Mouse (Mus musculus): Measurements from ENCODE around the gene Gm14214.

Gm14214 gene

DNA sequence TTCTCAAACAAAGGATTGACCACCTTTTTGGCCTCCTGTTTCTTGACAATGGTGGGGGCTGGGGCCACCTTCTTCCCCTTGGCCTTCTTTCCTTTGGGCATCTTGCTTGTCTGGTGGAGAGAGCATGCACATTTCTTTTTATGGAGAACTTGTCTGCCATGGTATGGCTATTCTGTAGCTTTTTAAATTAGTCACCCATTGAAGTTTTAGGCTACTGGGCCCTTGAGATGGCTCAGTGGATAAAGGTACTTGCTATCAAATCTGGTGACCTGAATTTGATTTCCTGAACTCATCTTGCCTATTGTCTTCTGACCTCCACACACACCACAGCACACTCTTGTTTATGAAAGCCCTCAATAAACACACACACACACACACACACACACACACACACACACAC is at the start of gene Gm14214:
Gene Gm14214 (minus strand): TSS at position 101 of the 400 bp plus-strand sequence.
- CTCF ChIA-PET: no interaction called here

GRCm38 (mm10) chr2:154818599-154818998 is 48.8 kb upstream of the Gm14214 start:
- CTCF ChIA-PET: no interaction called here

- CTCF ChIA-PET: no interaction called here
These were observed 48.0 kb upstream of the Gm14214 start for GRCm38 (mm10) chr2:154817788-154818187.

- CTCF ChIA-PET: no interaction called here
These were observed 47.3 kb upstream of the Gm14214 start for GRCm38 (mm10) chr2:154817089-154817488.

- CTCF ChIA-PET: no interaction called here
These were observed 43.6 kb upstream of the Gm14214 start for GRCm38 (mm10) chr2:154813426-154813825.

DNA sequence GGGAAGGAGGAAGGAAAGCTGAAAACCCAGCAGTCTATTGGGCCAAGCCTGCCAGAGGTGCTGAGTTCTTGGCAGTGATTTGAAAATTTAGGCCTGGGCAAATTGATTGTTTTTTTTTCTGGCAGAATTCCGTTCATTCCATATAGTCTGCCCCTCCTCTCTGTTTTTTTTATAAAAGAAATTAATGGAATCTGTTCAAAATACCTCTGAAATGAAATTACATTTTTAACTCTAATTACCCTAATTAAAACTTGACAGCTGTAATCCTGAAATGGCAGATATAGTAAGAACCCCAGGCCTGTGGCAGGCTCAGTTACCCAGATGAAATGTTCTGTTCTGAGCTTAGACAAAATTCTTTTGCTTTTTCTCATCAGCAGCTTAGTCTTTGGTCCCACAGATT is 41.0 kb upstream of the Gm14214 start:
- CTCF ChIA-PET: no interaction called here

DNA sequence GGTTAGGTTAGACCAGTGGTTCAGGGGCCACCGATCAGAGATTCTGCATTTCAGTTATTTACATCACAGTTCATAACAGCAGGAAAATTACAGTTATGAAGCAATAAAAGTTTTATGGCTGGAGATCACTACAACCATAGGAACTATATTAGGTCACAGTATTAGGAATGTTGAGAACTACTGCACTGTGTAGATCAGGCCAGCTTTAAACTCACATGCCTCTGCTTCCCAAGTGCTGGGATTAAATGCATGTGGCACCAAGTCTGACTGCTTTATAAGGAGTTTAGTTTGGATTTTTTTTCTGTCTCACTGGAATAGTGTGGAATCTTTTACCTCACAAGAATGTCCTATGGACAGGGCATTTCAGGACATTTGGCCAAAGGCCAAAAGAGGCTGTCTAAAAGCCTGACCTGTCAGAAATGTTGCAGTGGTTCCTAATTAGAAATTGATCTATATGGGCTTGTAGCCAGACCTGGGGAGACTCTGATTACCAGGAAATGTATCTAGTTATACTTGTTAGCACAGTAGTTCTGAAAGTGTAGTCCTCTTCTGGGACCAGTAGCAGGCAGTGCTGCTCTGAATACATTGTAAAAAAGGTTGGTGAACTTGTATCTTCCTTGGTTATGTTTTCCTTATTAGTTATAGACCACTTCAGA is 39.4 kb upstream of the Gm14214 start:
- CTCF ChIA-PET: no interaction called here

DNA sequence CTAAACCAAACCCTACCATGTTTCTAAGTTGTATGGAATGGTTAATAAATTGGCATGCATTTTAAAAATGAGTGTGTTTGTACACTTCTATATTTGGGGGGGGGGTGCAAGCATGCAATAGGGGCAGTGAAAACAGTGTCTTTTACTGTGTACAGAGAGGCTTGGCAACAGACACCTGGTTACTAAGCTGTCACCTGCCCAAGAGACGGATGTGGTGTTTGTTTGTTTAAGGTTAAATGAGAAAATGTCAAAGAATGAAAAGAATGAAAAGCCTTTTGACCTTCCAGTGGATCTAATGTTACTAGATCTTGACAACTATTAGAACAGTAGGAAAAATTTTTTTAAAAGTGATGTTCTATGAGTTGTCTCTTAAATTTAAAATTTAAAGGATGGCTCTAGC is 37.9 kb upstream of the Gm14214 start:
- CTCF ChIA-PET: interaction anchor here (0.6 to 1.0 kb wide), 2 partner anchors 13 to 34 kb away, joined by 3 to 4 read pairs; no protein-coding TSS in a partner anchor

GRCm38 (mm10) chr2:154803845-154804244 is 34.0 kb upstream of the Gm14214 start:
- CTCF ChIA-PET: no interaction called here

- CTCF ChIA-PET: no interaction called here
These were observed 33.5 kb upstream of the Gm14214 start for GRCm38 (mm10) chr2:154803372-154803771.

DNA sequence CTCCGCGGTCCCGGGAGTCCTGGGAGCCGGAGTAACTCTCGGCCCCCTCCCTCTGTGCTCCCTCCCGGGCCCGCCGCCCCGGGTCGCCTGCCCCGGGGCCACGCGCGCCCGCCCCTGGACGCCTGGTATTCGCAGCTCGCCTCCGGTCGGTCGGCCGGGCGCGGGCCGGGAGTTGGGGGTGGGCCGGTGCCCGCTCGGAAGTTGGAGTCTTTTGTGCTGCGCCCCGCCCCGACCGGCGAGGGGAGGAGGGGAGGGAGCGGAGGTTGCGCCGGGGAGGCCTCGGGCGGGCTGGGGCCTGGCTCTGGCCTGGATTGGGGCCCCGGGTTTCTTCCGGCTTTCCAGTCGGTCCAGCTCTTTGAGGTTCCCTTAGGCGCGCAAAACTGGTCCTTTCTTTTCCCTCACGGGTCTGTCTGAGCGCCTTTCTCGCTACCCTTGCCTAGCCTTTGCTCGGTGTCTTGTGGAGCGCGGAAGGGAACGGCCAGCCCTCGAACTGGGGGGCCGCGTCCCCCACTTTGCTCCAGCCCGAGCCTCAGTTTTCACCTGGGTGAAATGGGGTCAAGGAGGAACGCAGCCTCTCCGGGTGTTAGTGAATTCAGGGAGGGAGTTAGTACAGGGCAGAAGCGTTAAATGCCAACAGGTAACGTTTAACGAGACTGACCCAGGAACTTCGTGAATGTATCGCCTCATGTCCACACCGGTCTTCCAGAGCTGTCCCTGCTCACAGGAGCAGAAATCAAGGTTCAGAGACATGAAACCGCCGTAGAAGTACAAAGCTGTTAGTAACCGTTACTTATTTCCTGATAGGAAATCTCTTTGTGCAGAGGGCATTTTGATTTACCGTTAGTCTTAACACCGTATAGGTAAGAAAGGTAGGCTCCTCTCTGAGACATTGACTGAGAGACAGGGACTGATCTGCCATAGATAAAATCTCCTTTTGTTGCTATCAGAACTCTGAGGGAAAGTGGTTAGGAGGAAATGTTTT is 22.1 kb upstream of the Gm14214 start:
- CTCF ChIA-PET: no interaction called here

GRCm38 (mm10) chr2:154790656-154791483 is 21.0 kb upstream of the Gm14214 start, which contains the start of the genes Raly and a:
TSS of gene Raly (plus strand) at chr2:154791096.
TSS of gene a (plus strand) at chr2:154791402.
- CTCF ChIA-PET: no interaction called here

DNA sequence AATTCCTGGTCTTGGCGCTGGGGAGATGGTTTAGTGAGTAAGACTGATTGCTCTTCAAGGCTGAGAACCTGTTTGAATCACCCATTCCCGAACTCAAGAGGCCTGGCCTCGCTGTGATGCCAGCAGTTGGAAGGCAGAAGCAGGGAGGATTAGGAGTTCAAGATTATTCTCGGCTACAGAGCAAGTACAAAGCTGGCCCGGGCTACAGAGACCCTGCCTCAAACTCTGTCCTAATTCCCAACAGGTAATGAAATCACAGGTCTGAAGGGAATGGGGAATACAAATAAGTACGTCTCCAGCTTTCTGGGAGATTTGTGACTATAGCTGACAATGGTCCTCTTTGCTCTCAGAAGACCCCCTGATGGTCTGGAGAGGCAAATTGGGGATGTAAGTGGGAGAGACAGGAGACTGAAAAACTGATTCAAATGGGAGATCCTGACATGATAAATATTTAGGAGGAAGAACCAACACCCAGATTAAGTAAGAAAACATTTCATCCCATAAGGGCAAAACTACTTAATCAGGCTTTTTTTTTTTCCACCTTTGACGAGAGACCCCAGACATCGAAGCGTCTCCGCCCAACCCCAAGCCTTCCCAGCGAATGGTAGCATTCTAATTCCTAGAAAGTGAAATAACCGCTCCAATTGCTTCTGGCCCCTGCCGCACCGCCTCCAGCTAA is 20.3 kb upstream of the Gm14214 start:
- CTCF ChIA-PET: no interaction called here

GRCm38 (mm10) chr2:154789381-154789780 is 19.6 kb upstream of the Gm14214 start:
- CTCF ChIA-PET: interaction anchor here (0.6 kb wide), 1 partner anchor 62 kb away, joined by 7 read pairs; no protein-coding TSS in a partner anchor

DNA sequence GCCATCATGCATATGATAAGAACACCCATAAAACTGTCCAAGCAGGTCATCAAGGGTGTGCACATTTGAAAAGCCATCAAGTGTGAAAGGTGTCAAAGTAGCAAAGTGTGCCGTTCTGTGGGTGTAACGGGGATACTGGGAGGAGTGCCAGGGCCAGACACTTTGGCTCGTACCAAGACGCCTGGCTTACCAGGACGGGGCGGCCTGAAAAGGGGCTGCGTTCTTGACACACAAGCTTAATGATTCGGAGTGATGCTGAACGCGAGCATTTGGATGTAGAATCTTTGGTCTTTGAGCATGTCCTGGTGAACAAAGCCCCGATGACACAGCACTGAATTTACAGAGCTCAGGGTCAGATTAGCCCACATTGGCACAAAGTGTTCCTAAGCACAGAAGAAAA is 16.9 kb upstream of the Gm14214 start:
- CTCF ChIA-PET: no interaction called here

DNA sequence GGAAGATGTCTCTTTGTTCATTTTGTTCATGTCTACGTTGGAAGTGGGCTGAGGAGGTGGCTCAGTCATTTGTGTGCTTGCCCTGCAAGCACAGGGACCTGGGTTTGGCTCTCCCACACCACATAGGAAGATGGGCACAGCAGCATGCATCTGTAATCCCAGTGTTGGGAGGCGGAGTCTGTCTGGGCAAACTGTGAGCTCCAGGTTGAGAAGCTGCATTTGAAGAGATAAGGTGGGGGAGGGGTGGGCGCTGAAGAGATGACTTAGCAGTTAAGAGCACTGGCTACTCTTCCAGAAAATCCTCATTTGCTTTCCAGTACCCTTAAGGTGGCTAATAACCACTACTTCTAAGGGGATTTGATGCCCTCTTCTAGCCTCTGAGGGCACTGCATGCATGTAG is 16.4 kb upstream of the Gm14214 start:
- CTCF ChIA-PET: no interaction called here

DNA sequence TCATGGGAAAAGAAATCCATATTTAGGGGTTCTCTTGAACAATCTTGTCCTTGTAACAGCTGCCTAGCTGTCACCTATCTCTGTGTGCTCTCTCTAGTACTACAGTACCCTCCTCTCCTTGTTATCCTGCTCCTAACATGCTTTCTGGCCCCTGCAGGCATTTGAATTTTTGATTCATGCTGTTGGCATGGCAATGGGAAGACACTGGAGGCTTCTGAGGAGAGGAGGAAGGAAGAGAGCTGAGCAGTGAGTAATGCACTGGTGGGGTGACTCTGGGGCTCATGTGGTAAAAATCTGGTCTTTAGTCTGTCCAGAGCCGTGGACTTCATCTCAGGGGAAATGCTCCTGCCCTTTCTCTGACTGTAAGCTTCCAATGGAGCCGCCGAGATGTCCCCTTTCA is 15.5 kb upstream of the Gm14214 start:
- CTCF ChIA-PET: no interaction called here

GRCm38 (mm10) chr2:154782856-154783650 is 13.2 kb upstream of the Gm14214 start:
- CTCF ChIA-PET: interaction anchor here (0.6 kb wide), 1 partner anchor 33 kb away, joined by 6 read pairs; no protein-coding TSS in a partner anchor

DNA sequence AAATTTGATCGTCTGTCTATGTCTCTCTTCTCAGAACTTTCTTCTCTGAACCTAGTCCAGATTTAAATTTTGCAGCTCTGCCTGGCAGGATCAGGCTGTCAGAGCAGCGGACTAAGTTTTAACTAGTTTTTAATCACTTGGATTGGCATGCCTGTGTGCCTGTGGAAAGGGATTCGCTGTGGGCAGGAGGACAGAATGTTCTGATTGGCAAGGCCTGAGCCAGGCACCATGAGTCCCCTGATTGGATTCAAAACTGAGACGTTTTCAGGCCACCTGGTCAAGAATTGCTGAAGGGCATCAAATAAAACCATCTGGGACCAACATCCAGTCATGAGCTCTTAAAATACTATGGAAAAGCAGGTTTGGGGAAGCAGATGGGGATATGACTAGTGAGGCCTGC is 12.5 kb upstream of the Gm14214 start:
- CTCF ChIA-PET: no interaction called here

- CTCF ChIA-PET: no interaction called here
These were observed 9.8 kb upstream of the Gm14214 start for GRCm38 (mm10) chr2:154779648-154780047.

- CTCF ChIA-PET: no interaction called here
These were observed 6.7 kb upstream of the Gm14214 start for GRCm38 (mm10) chr2:154776496-154776895.
